Mouse (Mus musculus) midbrain, postnatal 0 days (tissue): ENCODE data around the gene Dscaml1. TPM values are rescaled to one million over a fixed set of nuclear protein-coding genes. Genes with fewer than 3 reads are reported as not detected.

Experiments
- ATAC-seq: fragments of 200-750 bp; cut with Nextera tagmentation; 2 replicates; pipeline ENCODE4 v1.8.0; 2017; ENCODE audit warnings: moderate number of reproducible peaks, mild to moderate bottlenecking, moderate TSS enrichment, moderate library complexity; ENCODE audit not compliant: low FRiP score
- DNase-seq: peaks from one replicate; pipeline ENCODE4 v3.0.0-alpha.2; 2015; ENCODE audit warnings: low spot score
- H3K27ac ChIP-seq: fragments of 300-500 bp; sonication (generic); 2 replicates; pipeline ENCODE4 v1.5.1; 2014; ENCODE audit warnings: low read depth, mild to moderate bottlenecking, low read length, mixed read lengths
- H3K27me3 ChIP-seq: fragments of 300-500 bp; sonication (generic); 2 replicates; pipeline ENCODE4 v1.6.1; 2014; ENCODE audit warnings: low read length, control low read depth, mixed read lengths; ENCODE audit not compliant: insufficient read depth
- H3K36me3 ChIP-seq: fragments of 300-500 bp; sonication (generic); 2 replicates; pipeline ENCODE4 v1.6.1; 2014; ENCODE audit warnings: low read length, control low read depth, mixed read lengths; ENCODE audit not compliant: insufficient read depth
- H3K4me1 ChIP-seq: fragments of 300-500 bp; sonication (generic); 2 replicates; pipeline ENCODE4 v1.6.1; 2014; ENCODE audit warnings: mild to moderate bottlenecking, control low read depth, antibody characterized with exemption, low read length, mixed read lengths; ENCODE audit not compliant: insufficient read depth
- H3K4me2 ChIP-seq: fragments of 300-500 bp; sonication (generic); 2 replicates; pipeline ENCODE4 v1.6.1; 2014; ENCODE audit warnings: low read depth, mild to moderate bottlenecking, low read length, mixed read lengths; ENCODE audit not compliant: poor library complexity, severe bottlenecking
- H3K4me3 ChIP-seq: fragments of 300-500 bp; sonication (generic); 2 replicates; pipeline ENCODE4 v1.5.1; 2014; ENCODE audit warnings: low read depth, mild to moderate bottlenecking, low read length, moderate library complexity
- H3K9ac ChIP-seq: fragments of 300-500 bp; sonication (generic); replicated peaks from 2 replicates; pipeline ENCODE4 v1.6.1; 2014; ENCODE audit warnings: mild to moderate bottlenecking, low read length, moderate library complexity, mixed read lengths; ENCODE audit not compliant: poor library complexity, severe bottlenecking
- H3K9me3 ChIP-seq: fragments of 300-500 bp; sonication (generic); 2 replicates; pipeline ENCODE4 v1.6.1; 2016; ENCODE audit warnings: low read length, control low read depth
- CTCF ChIP-seq: IDR thresholded peaks from 2 replicates; pipeline ENCODE4 v1.5.1; 2016; ENCODE audit warnings: antibody characterized with exemption, mild to moderate bottlenecking
- WGBS: fragments of 180-500 bp; shearing (Covaris S2); extraction: QIAGEN DNeasy Blood & Tissue Kit; methylation state at CpG from one replicate; pipeline ENCODE4 v1.1.7; 2014; 5-methylcytosine and 5-hydroxymethylcytosine counted together
- polyA plus RNA-seq: library from polyadenylated mRNA; unstranded; fragments of >200 nt; fragmentation: Nextera tagmentation; extraction: Ambion mirVana; gene quantifications from 2 replicates; pipeline ENCODE4 v1.2.1, GENCODE M21; 2015
- total RNA-seq: library from RNA; depleted of rRNA; stranded (reverse); fragments of >200 nt; gene quantifications from 2 replicates; pipeline ENCODE4 v1.2.3, GENCODE M21; 2014

The Dscaml1 gene
- total and polyA plus RNA-seq, 2 experiments from 2014 or later: 14.6 to 42.1 TPM

DNA sequence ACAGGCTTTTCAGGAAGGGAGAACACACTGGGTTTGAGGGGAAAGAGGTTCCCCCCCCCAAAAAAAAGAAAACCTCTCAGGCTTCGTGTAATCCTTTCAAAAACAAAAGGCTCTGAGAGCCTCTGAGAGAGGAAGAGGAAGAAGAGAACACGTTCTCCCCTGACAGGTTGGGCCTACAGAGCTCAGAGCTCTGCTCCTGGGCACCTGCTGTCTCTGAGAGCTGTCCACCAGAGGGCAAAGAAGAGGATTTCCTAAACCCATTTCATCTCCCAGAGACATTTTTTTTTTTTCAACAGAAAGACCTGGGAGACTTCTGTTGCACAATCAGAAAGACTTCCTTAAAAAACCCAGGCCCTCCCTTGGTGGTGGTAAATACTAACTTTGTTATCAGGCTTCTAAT lies 267.8 kb downstream of the Dscaml1 start:
- no peak overlapping the region for H3K9ac ChIP-seq

GRCm38 (mm10) chr9:45699171-45699570 lies 272.7 kb downstream of the Dscaml1 start:
- Histone ChIP-seq H3K4me3 (no peak overlapping the region), H3K27me3 (no peaks in the 10 kb centered on the region), H3K27ac (peak overlapping the region; percentile 63), H3K36me3 (no peaks in the 10 kb centered on the region; the same call in none of the 2 replicates), H3K9ac (no peak overlapping the region), H3K4me2 (no peak overlapping the region), H3K4me1 (0 out of 2 replicates have a peak, but pooled peaks cover 5% of the 10 kb centered on the region), H3K9me3 (no peaks in the 10 kb centered on the region)
- peak; percentile 62; the same call in 1 of the 2 replicates for ATAC-seq
- TF ChIP-seq CTCF: no peak
- no peak for DNase-seq
- WGBS: 46% methylated on average over 10 of the region's 10 CpGs

More for the DNA sequence above, 267.8 kb downstream of the Dscaml1 start:
- no peak overlapping the region for H3K4me3 ChIP-seq
- 18% methylated on average over 2 of the region's 2 CpGs for WGBS
- ATAC-seq (no peak), DNase-seq (no peak)
- H3K9me3 ChIP-seq: no peaks in the 10 kb centered on the region
- H3K27me3 ChIP-seq: no peaks in the 10 kb centered on the region
- H3K27ac ChIP-seq: peak overlapping the region; percentile 0; the same call in 1 of the 2 replicates
- no peaks in the 10 kb centered on the region; the same call in 1 of the 2 replicates for H3K36me3 ChIP-seq
- no peak; the same call in 1 of the 2 replicates for TF ChIP-seq CTCF
- H3K4me1 ChIP-seq: 0 out of 2 replicates have a peak, but pooled peaks cover 5% of the 10 kb centered on the region
- H3K4me2 ChIP-seq: no peak overlapping the region

- Histone ChIP-seq H3K9me3 (no peaks in the 10 kb centered on the region), H3K27me3 (no peaks in the 10 kb centered on the region), H3K4me3 (no peak overlapping the region), H3K4me2 (no peak overlapping the region), H3K27ac (0 out of 2 replicates have a peak overlapping the region, but pooled peaks have one; percentile 39), H3K36me3 (no peaks in the 10 kb centered on the region; the same call in none of the 2 replicates), H3K4me1 (peaks cover 5% of the 10 kb centered on the region; the same call in 1 of the 2 replicates), H3K9ac (no peak overlapping the region)
- 84% methylated on average over 3 of the region's 3 CpGs for WGBS
- no peak for TF ChIP-seq CTCF
- no peak for DNase-seq
- ATAC-seq: no peak
These were observed 276.8 kb downstream of the Dscaml1 start for GRCm38 (mm10) chr9:45703236-45703635.

DNA sequence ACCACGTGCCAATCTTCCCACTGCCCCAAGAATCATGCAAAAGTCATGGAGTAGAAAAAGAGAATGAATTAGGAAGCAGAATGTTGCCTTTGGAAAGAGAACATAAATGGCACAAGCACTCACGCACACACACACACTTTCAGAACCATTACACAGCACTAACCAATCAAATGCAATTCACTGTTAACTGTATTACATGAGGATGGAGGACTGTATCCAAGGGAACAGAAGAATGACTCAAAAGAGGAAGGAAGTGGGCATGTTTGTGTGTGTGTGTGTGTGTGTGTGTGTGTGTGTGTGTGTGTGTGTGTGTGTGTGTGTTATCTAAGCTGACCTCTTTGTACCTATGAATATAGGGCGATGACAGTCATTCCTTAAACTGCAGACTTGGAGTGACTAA lies 278.0 kb downstream of the Dscaml1 start:
- no peak for ATAC-seq
- no peaks in the 10 kb centered on the region for H3K27me3 ChIP-seq
- no peaks in the 10 kb centered on the region; the same call in 1 of the 2 replicates for H3K4me1 ChIP-seq
- no peaks in the 10 kb centered on the region; the same call in 1 of the 2 replicates for H3K36me3 ChIP-seq
- no peak for DNase-seq
- H3K9ac ChIP-seq: no peak overlapping the region
- H3K4me2 ChIP-seq: no peak overlapping the region
- H3K9me3 ChIP-seq: no peaks in the 10 kb centered on the region
- H3K27ac ChIP-seq: no peak overlapping the region
- no peak overlapping the region for H3K4me3 ChIP-seq
- TF ChIP-seq CTCF: no peak
- 79% methylated on average over 3 of the region's 3 CpGs for WGBS

DNA sequence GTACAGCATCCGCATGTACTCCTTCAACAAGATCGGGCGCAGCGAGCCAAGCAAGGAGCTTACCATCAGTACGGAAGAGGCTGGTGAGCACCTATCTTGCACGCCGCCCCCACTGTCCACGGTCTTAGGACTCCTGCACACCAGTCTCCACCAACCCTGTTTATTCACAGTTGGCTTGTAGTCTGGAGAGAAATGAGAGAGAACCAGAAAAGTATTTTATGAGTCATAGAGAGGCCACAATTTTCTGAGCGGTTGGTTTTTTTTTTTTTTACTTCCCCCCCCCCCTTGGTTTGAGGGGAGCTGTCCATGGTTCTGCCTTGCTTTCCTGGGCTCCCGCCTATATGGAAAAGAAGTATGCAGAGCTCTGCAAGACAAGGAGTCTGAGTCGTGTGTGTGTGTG lies 283.9 kb downstream of the Dscaml1 start:
- 76% methylated on average over 11 of the region's 11 CpGs for WGBS
- ATAC-seq (no peak), DNase-seq (no peak)
- TF ChIP-seq CTCF: no peak
- Histone ChIP-seq H3K9me3 (no peaks in the 10 kb centered on the region), H3K27me3 (no peaks in the 10 kb centered on the region), H3K4me2 (no peak overlapping the region), H3K4me1 (no peaks in the 10 kb centered on the region; the same call in 1 of the 2 replicates), H3K27ac (no peak overlapping the region), H3K4me3 (no peak overlapping the region), H3K36me3 (peaks cover 12% of the 10 kb centered on the region; the same call in 1 of the 2 replicates), H3K9ac (no peak overlapping the region)

DNA sequence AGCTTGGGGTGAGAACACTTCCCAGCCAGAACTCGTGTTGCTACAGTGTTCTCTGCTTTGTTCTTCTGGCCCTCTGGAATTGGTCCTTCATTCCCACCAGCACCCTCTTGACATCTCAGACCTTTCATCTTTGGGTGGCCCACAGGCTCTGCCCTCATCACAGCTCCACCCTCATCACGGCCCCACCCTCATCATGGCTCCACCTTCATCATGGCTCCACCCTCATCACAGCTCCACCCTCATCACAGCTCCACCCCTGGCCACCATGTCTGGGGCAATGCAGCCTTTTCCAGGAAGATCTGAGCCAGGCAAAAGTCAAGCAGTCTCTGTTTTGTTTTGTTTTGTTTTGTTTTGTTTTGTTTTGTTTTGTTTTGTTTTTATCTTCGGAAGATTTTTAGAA lies 289.0 kb downstream of the Dscaml1 start:
- no peak for TF ChIP-seq CTCF
- peaks cover 12% of the 10 kb centered on the region; the same call in 1 of the 2 replicates for H3K36me3 ChIP-seq
- H3K4me3 ChIP-seq: no peak overlapping the region
- H3K27me3 ChIP-seq: no peaks in the 10 kb centered on the region
- 68% methylated on average over 3 of the region's 3 CpGs for WGBS
- no peak overlapping the region for H3K9ac ChIP-seq
- H3K4me1 ChIP-seq: no peaks in the 10 kb centered on the region
- H3K9me3 ChIP-seq: no peaks in the 10 kb centered on the region
- ATAC-seq (no peak), DNase-seq (no peak)
- no peak overlapping the region for H3K4me2 ChIP-seq
- no peak overlapping the region for H3K27ac ChIP-seq
